Mouse (Mus musculus): ENCODE results near the gene Bcl2. TPM values are rescaled to one million over a fixed set of nuclear protein-coding genes. Genes with fewer than 3 reads are reported as not detected.

Gene Bcl2
- total and polyA plus RNA-seq, 3 experiments, result 1.2 to 4.9 (median 2.9) TPM

- no peaks in the 10 kb centered on the region for H3K9me3 ChIP-seq (replicated peaks)
- no peaks in the 10 kb centered on the region for H3K27me3 ChIP-seq (ENCODE audit: insufficient read depth, low read length)
- H3K4me3 ChIP-seq (ENCODE audit: low read depth, low read length), result no peak overlapping the region
- no peaks in the 10 kb centered on the region for H3K4me1 ChIP-seq (ENCODE audit: insufficient read depth, low read depth, low read length)
- ATAC-seq (ENCODE audit: extremely low read depth, insufficient number of reproducible peaks, low FRiP score, poor library complexity, severe bottlenecking), result no peak
- DNase-seq (ENCODE audit: low spot score), result no peak
- TF ChIP-seq POLR2AphosphoS5 (IDR thresholded peaks at IDR 0.05; ENCODE audit: insufficient replicate concordance, low read depth, low read length) (no peak), CTCF (IDR thresholded peaks at IDR 0.05; ENCODE audit: low read depth, low read length) (no peak), GATA1 (IDR thresholded peaks at IDR 0.05; ENCODE audit: borderline replicate concordance, low read length) (no peak), TAL1 (conservative IDR thresholded peaks at IDR 0.05; ENCODE audit: low read depth, low read length) (no peak), GATA2 (IDR thresholded peaks at IDR 0.05; ENCODE audit: borderline replicate concordance, low read depth, low read length) (no peak)
- no peaks in the 10 kb centered on the region for H3K36me3 ChIP-seq (replicated peaks)
Observed at GRCm38 (mm10) chr1:106595286-106595885, 118.7 kb downstream of the Bcl2 start.

DNA sequence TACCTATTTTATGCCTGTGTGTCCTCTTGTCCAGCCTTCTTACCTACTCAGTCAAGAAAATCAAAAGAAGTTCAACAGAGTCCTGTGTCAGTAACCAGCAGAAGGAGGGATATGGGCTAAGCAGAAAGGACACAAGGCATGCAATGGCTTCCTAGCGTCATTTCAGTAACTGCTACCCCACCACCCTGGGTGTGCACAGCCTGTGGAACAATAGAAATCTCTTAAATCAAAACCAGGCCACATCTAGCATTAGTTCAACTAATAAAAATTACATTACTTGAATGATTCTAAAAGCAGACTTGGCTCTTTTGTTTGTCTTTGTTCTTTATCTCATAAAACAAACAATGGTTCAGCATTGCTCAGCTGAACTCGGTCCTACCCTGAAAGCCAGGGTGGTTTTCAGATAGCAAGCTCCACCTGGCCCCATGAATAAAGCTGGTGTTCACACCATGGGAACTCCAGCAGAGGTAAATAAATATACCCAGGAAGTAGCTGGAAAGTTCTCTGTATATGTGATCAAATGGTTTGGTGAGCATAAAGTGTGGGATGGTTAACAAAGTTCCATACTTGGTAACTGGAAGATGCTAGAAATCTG is 122.8 kb downstream of the Bcl2 start:
- ATAC-seq (ENCODE audit: extremely low read depth, insufficient number of reproducible peaks, low FRiP score, poor library complexity, severe bottlenecking), result no peak
- Histone ChIP-seq H3K36me3 (replicated peaks) (no peaks in the 10 kb centered on the region), H3K27me3 (ENCODE audit: insufficient read depth, low read length) (no peaks in the 10 kb centered on the region)

GRCm38 (mm10) chr1:106589141-106589540 is 124.9 kb downstream of the Bcl2 start:
- no peak for DNase-seq (ENCODE audit: low spot score)
- no peaks in the 10 kb centered on the region for H3K9me3 ChIP-seq (replicated peaks)
- no peak for ATAC-seq (ENCODE audit: extremely low read depth, insufficient number of reproducible peaks, low FRiP score, poor library complexity, severe bottlenecking)
- H3K27me3 ChIP-seq (ENCODE audit: insufficient read depth, low read length), result no peaks in the 10 kb centered on the region
- no peak overlapping the region for H3K4me3 ChIP-seq (ENCODE audit: low read depth, low read length)
- H3K36me3 ChIP-seq (replicated peaks), result no peaks in the 10 kb centered on the region
- H3K4me1 ChIP-seq (ENCODE audit: insufficient read depth, low read depth, low read length), result no peaks in the 10 kb centered on the region
- no peak for TF ChIP-seq POLR2AphosphoS5 (IDR thresholded peaks at IDR 0.05; ENCODE audit: insufficient replicate concordance, low read depth, low read length)
- TF ChIP-seq GATA2 (IDR thresholded peaks at IDR 0.05; ENCODE audit: borderline replicate concordance, low read depth, low read length), result no peak
- no peak for TF ChIP-seq CTCF (IDR thresholded peaks at IDR 0.05; ENCODE audit: low read depth, low read length)
- TF ChIP-seq GATA1 (IDR thresholded peaks at IDR 0.05; ENCODE audit: borderline replicate concordance, low read length), result no peak
- no peak for TF ChIP-seq TAL1 (conservative IDR thresholded peaks at IDR 0.05; ENCODE audit: low read depth, low read length)

More for the DNA sequence above, 122.8 kb downstream of the Bcl2 start:
- TF ChIP-seq GATA2 (IDR thresholded peaks at IDR 0.05; ENCODE audit: borderline replicate concordance, low read depth, low read length) (no peak), GATA1 (IDR thresholded peaks at IDR 0.05; ENCODE audit: borderline replicate concordance, low read length) (no peak), TAL1 (conservative IDR thresholded peaks at IDR 0.05; ENCODE audit: low read depth, low read length) (no peak), POLR2AphosphoS5 (IDR thresholded peaks at IDR 0.05; ENCODE audit: insufficient replicate concordance, low read depth, low read length) (no peak), CTCF (IDR thresholded peaks at IDR 0.05; ENCODE audit: low read depth, low read length) (no peak)
- Histone ChIP-seq H3K4me3 (ENCODE audit: low read depth, low read length) (no peak overlapping the region), H3K9me3 (replicated peaks) (no peaks in the 10 kb centered on the region), H3K4me1 (ENCODE audit: insufficient read depth, low read depth, low read length) (no peaks in the 10 kb centered on the region)
- DNase-seq (ENCODE audit: low spot score), result no peak

GRCm38 (mm10) chr1:106587866-106588470 is 126.1 kb downstream of the Bcl2 start:
- H3K4me1 ChIP-seq (ENCODE audit: insufficient read depth, low read depth, low read length), result no peaks in the 10 kb centered on the region
- DNase-seq (ENCODE audit: low spot score) (no peak), ATAC-seq (ENCODE audit: extremely low read depth, insufficient number of reproducible peaks, low FRiP score, poor library complexity, severe bottlenecking) (no peak)
- no peaks in the 10 kb centered on the region for H3K36me3 ChIP-seq (replicated peaks)
- no peaks in the 10 kb centered on the region for H3K9me3 ChIP-seq (replicated peaks)
- TF ChIP-seq GATA2 (IDR thresholded peaks at IDR 0.05; ENCODE audit: borderline replicate concordance, low read depth, low read length), result no peak
- no peak for TF ChIP-seq GATA1 (IDR thresholded peaks at IDR 0.05; ENCODE audit: borderline replicate concordance, low read length)
- no peak for TF ChIP-seq CTCF (IDR thresholded peaks at IDR 0.05; ENCODE audit: low read depth, low read length)
- no peak for TF ChIP-seq POLR2AphosphoS5 (IDR thresholded peaks at IDR 0.05; ENCODE audit: insufficient replicate concordance, low read depth, low read length)
- no peak for TF ChIP-seq TAL1 (conservative IDR thresholded peaks at IDR 0.05; ENCODE audit: low read depth, low read length)
- H3K4me3 ChIP-seq (ENCODE audit: low read depth, low read length), result no peak overlapping the region
- no peaks in the 10 kb centered on the region for H3K27me3 ChIP-seq (ENCODE audit: insufficient read depth, low read length)

DNA sequence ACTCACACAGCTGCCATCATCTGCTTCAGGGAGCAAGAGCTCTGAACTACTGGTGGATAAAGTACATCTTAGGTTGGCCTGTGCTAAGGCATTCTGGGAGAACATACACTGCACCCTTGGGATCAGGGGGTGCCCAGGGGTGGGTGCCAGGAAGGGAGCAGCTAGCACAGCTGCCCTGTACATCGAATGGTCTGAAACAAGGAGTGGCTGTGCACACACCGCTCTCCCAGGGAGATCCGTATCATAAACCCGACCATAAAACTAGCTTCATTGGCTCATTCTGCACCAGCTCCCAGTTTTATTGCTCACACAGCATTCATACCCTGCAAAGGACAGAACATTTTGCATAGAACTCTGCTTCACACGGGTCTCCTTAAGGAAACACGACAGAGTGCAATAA is 127.3 kb downstream of the Bcl2 start:
- Histone ChIP-seq H3K27me3 (ENCODE audit: insufficient read depth, low read length) (no peaks in the 10 kb centered on the region), H3K4me3 (ENCODE audit: low read depth, low read length) (no peak overlapping the region), H3K4me1 (ENCODE audit: insufficient read depth, low read depth, low read length) (no peaks in the 10 kb centered on the region), H3K36me3 (replicated peaks) (no peaks in the 10 kb centered on the region), H3K9me3 (replicated peaks) (no peaks in the 10 kb centered on the region)
- no peak for TF ChIP-seq GATA1 (IDR thresholded peaks at IDR 0.05; ENCODE audit: borderline replicate concordance, low read length)
- no peak for TF ChIP-seq TAL1 (conservative IDR thresholded peaks at IDR 0.05; ENCODE audit: low read depth, low read length)
- TF ChIP-seq POLR2AphosphoS5 (IDR thresholded peaks at IDR 0.05; ENCODE audit: insufficient replicate concordance, low read depth, low read length), result no peak
- no peak for TF ChIP-seq GATA2 (IDR thresholded peaks at IDR 0.05; ENCODE audit: borderline replicate concordance, low read depth, low read length)
- TF ChIP-seq CTCF (IDR thresholded peaks at IDR 0.05; ENCODE audit: low read depth, low read length), result no peak
- ATAC-seq (ENCODE audit: extremely low read depth, insufficient number of reproducible peaks, low FRiP score, poor library complexity, severe bottlenecking), result no peak
- no peak for DNase-seq (ENCODE audit: low spot score)

DNA sequence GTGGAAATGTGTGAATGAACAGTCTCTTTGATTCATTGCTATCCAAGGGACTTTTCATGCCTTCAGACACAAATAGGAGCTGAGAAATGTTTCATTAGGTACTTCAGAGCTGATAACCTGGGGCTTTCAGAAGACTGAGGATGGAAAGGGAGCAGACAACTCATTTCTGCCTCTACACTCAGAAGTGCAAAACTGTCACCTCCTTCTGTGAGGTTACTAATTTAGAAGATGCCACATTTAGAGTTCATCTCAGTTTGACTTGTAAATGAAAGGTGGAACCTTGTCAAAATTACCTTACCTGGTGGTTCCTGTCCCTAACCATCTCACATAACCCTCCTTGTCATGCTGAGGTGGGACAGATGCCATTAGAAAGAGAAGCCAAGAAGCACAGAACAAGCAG is 128.7 kb downstream of the Bcl2 start:
- Histone ChIP-seq H3K27me3 (ENCODE audit: insufficient read depth, low read length) (no peaks in the 10 kb centered on the region), H3K36me3 (replicated peaks) (no peaks in the 10 kb centered on the region), H3K4me1 (ENCODE audit: insufficient read depth, low read depth, low read length) (no peaks in the 10 kb centered on the region), H3K4me3 (ENCODE audit: low read depth, low read length) (no peak overlapping the region), H3K9me3 (replicated peaks) (no peaks in the 10 kb centered on the region)
- DNase-seq (ENCODE audit: low spot score) (no peak), ATAC-seq (ENCODE audit: extremely low read depth, insufficient number of reproducible peaks, low FRiP score, poor library complexity, severe bottlenecking) (no peak)
- TF ChIP-seq GATA2 (IDR thresholded peaks at IDR 0.05; ENCODE audit: borderline replicate concordance, low read depth, low read length) (no peak), TAL1 (conservative IDR thresholded peaks at IDR 0.05; ENCODE audit: low read depth, low read length) (no peak), GATA1 (IDR thresholded peaks at IDR 0.05; ENCODE audit: borderline replicate concordance, low read length) (no peak), POLR2AphosphoS5 (IDR thresholded peaks at IDR 0.05; ENCODE audit: insufficient replicate concordance, low read depth, low read length) (no peak), CTCF (IDR thresholded peaks at IDR 0.05; ENCODE audit: low read depth, low read length) (no peak)

All from G1E (cell line).